Mouse (Mus musculus) liver, adult 2 months (tissue): ENCODE results near the gene B3gat3.

Source experiments
- CTCF ChIP-seq: fragments of 200-500 bp; IDR thresholded peaks from 2 replicates; pipeline ENCODE4 v1.5.1; 2011; ENCODE audit warnings: low read depth, low read length, control low read depth
- POLR2A ChIP-seq: fragments of 200-500 bp; IDR thresholded peaks from 2 replicates; pipeline ENCODE4 v1.6.1; 2011; ENCODE audit warnings: low read length, control low read depth; ENCODE audit not compliant: insufficient read depth; ENCODE audit errors: extremely low read depth

DNA sequence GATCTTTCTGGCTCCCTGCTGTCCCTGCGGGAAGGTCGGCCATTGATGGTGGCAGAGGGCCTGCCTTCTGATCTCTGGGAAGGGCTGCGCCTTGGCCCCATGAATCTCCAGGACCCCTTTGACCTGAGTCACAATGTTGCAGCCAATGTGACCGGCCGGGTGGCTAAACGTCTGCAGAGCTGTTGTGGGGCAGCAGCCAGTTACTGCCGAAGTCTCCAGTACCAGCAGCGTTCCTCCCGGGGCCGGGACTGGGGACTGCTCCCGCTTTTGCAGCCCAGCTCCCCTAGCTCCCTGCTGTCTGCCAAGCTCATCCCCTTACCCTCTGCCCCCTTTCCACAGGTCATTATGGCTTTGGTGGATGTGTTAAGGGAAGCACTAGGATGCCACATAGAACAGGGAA lies 44.9 kb downstream of the B3gat3 start:
- no peak for TF ChIP-seq CTCF
- no peak for TF ChIP-seq POLR2A
